Mouse (Mus musculus) adrenal gland, postnatal 36 days (tissue): Measurements from ENCODE around the gene Naa16. TPM values are rescaled to one million over a fixed set of nuclear protein-coding genes. Genes with fewer than 3 reads are reported as not detected.
A peak's percentile ranks its signal among the peaks of the same experiment; 100 is the strongest.

Experiments used
- DNase-seq, 2 experiments: peaks; one replicate each; pipeline ENCODE4 v3.0.0; 2021; ENCODE audit warnings: mixed read lengths in 1 of 2
- total RNA-seq, 2 experiments: library from RNA; stranded (reverse); gene quantifications; 2 replicates each; pipeline ENCODE4 v1.2.3; 2021

The Naa16 gene
- total RNA-seq, 2 experiments from 2014 or later: 22.8 to 25.5 TPM

- no peak for DNase-seq
These were observed 92.1 kb downstream of the Naa16 start for GRCm38 (mm10) chr14:79298314-79298992.

GRCm38 (mm10) chr14:79296836-79297235, 93.7 kb downstream of the Naa16 start:
- DNase-seq: no peak

- no peak for DNase-seq
These were observed 94.4 kb downstream of the Naa16 start for GRCm38 (mm10) chr14:79296201-79296600.

GRCm38 (mm10) chr14:79295579-79295978, 95.0 kb downstream of the Naa16 start:
- no peak for DNase-seq

- no peak for DNase-seq
These were observed 95.6 kb downstream of the Naa16 start for GRCm38 (mm10) chr14:79294950-79295349.

- no peak for DNase-seq
These were observed 96.3 kb downstream of the Naa16 start for GRCm38 (mm10) chr14:79294051-79294814.

- peak; percentile 23 to 60 for DNase-seq
These were observed 97.3 kb downstream of the Naa16 start for GRCm38 (mm10) chr14:79293119-79293780.

GRCm38 (mm10) chr14:79291629-79292028, 98.9 kb downstream of the Naa16 start:
- DNase-seq: no peak

GRCm38 (mm10) chr14:79290683-79291425, 99.7 kb downstream of the Naa16 start:
- no peak for DNase-seq

- peak in 1 of 2 experiments; percentile 35 for DNase-seq
These were observed 100.7 kb downstream of the Naa16 start for GRCm38 (mm10) chr14:79289909-79290308.

- no peak for DNase-seq
These were observed 102.3 kb downstream of the Naa16 start for GRCm38 (mm10) chr14:79288280-79288679.

- no peak for DNase-seq
These were observed 103.2 kb downstream of the Naa16 start for GRCm38 (mm10) chr14:79287251-79287863.

GRCm38 (mm10) chr14:79285549-79285948, 105.0 kb downstream of the Naa16 start:
- no peak for DNase-seq

GRCm38 (mm10) chr14:79284616-79285015, 106.0 kb downstream of the Naa16 start:
- DNase-seq: no peak

GRCm38 (mm10) chr14:79283952-79284351, 106.6 kb downstream of the Naa16 start:
- no peak for DNase-seq

GRCm38 (mm10) chr14:79281894-79282553, 108.6 kb downstream of the Naa16 start:
- DNase-seq: no peak

GRCm38 (mm10) chr14:79280456-79280855, 110.1 kb downstream of the Naa16 start:
- no peak for DNase-seq

- peak in 1 of 2 experiments; percentile 41 for DNase-seq
These were observed 111.1 kb downstream of the Naa16 start for GRCm38 (mm10) chr14:79279494-79279893.

- DNase-seq: peak in 1 of 2 experiments; percentile 47
These were observed 111.7 kb downstream of the Naa16 start for GRCm38 (mm10) chr14:79278927-79279326.

GRCm38 (mm10) chr14:79277922-79278321, 112.7 kb downstream of the Naa16 start:
- DNase-seq: peak in 1 of 2 experiments; percentile 71

- DNase-seq: no peak
These were observed 114.6 kb downstream of the Naa16 start for GRCm38 (mm10) chr14:79275870-79276395.
